Mouse (Mus musculus) forebrain, embryonic 16.5 days (tissue): ENCODE results near the gene Pdrg1. TPM values are rescaled to one million over a fixed set of nuclear protein-coding genes. Genes with fewer than 3 reads are reported as not detected.

Source experiments
- ATAC-seq: fragments of 200-750 bp; cut with Nextera tagmentation; 2 replicates; pipeline ENCODE4 v1.8.0; 2017; ENCODE audit warnings: mild to moderate bottlenecking, moderate library complexity
- H3K27ac ChIP-seq: fragments of 300-500 bp; sonication (generic); 2 replicates; pipeline ENCODE4 v1.5.1; 2014; ENCODE audit warnings: low read length, control low read depth
- H3K27me3 ChIP-seq: fragments of 300-500 bp; sonication (generic); replicated peaks from 2 replicates; pipeline ENCODE4 v1.6.1; 2014; ENCODE audit warnings: low read length; ENCODE audit not compliant: control insufficient read depth, insufficient read depth
- H3K36me3 ChIP-seq: fragments of 300-500 bp; sonication (generic); 2 replicates; pipeline ENCODE4 v1.6.1; 2014; ENCODE audit not compliant: control insufficient read depth, insufficient read depth
- H3K4me1 ChIP-seq: fragments of 300-500 bp; sonication (generic); replicated peaks from 2 replicates; pipeline ENCODE4 v1.6.1; 2014; ENCODE audit warnings: low read length; ENCODE audit not compliant: control insufficient read depth, insufficient read depth
- H3K4me2 ChIP-seq: fragments of 300-500 bp; sonication (generic); 2 replicates; pipeline ENCODE4 v1.6.1; 2014; ENCODE audit warnings: mild to moderate bottlenecking, low read length, control low read depth
- H3K4me3 ChIP-seq: fragments of 300-500 bp; sonication (generic); replicated peaks from 2 replicates; pipeline ENCODE4 v1.5.1; 2014; ENCODE audit warnings: mild to moderate bottlenecking, low read length, control low read depth
- H3K9ac ChIP-seq: fragments of 300-500 bp; sonication (generic); replicated peaks from 2 replicates; pipeline ENCODE4 v1.6.1; 2014; ENCODE audit warnings: low read depth, low read length, control low read depth
- H3K9me3 ChIP-seq: fragments of 300-500 bp; sonication (generic); 2 replicates; pipeline ENCODE4 v1.6.1; 2016; ENCODE audit warnings: low read length; ENCODE audit not compliant: control insufficient read depth
- WGBS: fragments of 180-500 bp; shearing (Covaris S2); extraction: QIAGEN DNeasy Blood & Tissue Kit; methylation state at CpG from one replicate; pipeline ENCODE4 v1.1.7; 2014; 5-methylcytosine and 5-hydroxymethylcytosine counted together
- polyA plus RNA-seq: library from polyadenylated mRNA; unstranded; fragments of >200 nt; fragmentation: Nextera tagmentation; extraction: Ambion mirVana; gene quantifications from 2 replicates; pipeline ENCODE4 v1.2.1, GENCODE M21; 2015

The Pdrg1 gene
- polyA plus RNA-seq, 1 experiment from 2014 or later: 204 TPM

GRCm38 (mm10) chr2:153051537-153051936 is 36.3 kb upstream of the Pdrg1 start:
- H3K9ac ChIP-seq: no peak overlapping the region
- H3K36me3 ChIP-seq: no peaks in the 10 kb centered on the region; the same call in 1 of the 2 replicates
- no peak for ATAC-seq
- H3K4me3 ChIP-seq: no peak overlapping the region
- WGBS: 82% methylated on average over 9 of the region's 9 CpGs
- H3K4me2 ChIP-seq: no peak overlapping the region
- no peaks in the 10 kb centered on the region for H3K9me3 ChIP-seq
- no peak overlapping the region for H3K27ac ChIP-seq
- H3K27me3 ChIP-seq: peaks cover 2% of the 10 kb centered on the region; the same call in 1 of the 2 replicates
- peaks cover 31% of the 10 kb centered on the region for H3K4me1 ChIP-seq

- no peak overlapping the region for H3K4me3 ChIP-seq
- H3K27ac ChIP-seq: no peak overlapping the region
- ATAC-seq: no peak
- peaks cover 36% of the 10 kb centered on the region for H3K4me1 ChIP-seq
- WGBS: 81% methylated on average over 6 of the region's 6 CpGs
- peaks cover 2% of the 10 kb centered on the region; the same call in 1 of the 2 replicates for H3K27me3 ChIP-seq
- H3K36me3 ChIP-seq: no peaks in the 10 kb centered on the region; the same call in 1 of the 2 replicates
- H3K4me2 ChIP-seq: no peak overlapping the region
- no peak overlapping the region for H3K9ac ChIP-seq
- H3K9me3 ChIP-seq: no peaks in the 10 kb centered on the region
These were observed 35.9 kb upstream of the Pdrg1 start for GRCm38 (mm10) chr2:153051095-153051494.

GRCm38 (mm10) chr2:153049997-153050358 is 34.8 kb upstream of the Pdrg1 start:
- WGBS: 60% methylated on average over 4 of the region's 4 CpGs

GRCm38 (mm10) chr2:153049288-153049996 is 34.2 kb upstream of the Pdrg1 start:
- no peak overlapping the region for H3K4me3 ChIP-seq
- peaks cover 2% of the 10 kb centered on the region; the same call in 1 of the 2 replicates for H3K27me3 ChIP-seq
- peak; percentile 67 for ATAC-seq
- H3K9ac ChIP-seq: peak overlapping the region; percentile 23; the same call in 1 of the 2 replicates
- H3K9me3 ChIP-seq: no peaks in the 10 kb centered on the region
- no peak overlapping the region for H3K4me2 ChIP-seq
- peak overlapping the region; percentile 88 for H3K27ac ChIP-seq
- H3K36me3 ChIP-seq: no peaks in the 10 kb centered on the region
- WGBS: 20% methylated on average over 9 of the region's 9 CpGs
- peaks cover 44% of the 10 kb centered on the region for H3K4me1 ChIP-seq

More at GRCm38 (mm10) chr2:153049997-153050358, 34.8 kb upstream of the Pdrg1 start:
- Histone ChIP-seq H3K27me3 (peaks cover 2% of the 10 kb centered on the region; the same call in 1 of the 2 replicates), H3K36me3 (no peaks in the 10 kb centered on the region; the same call in 1 of the 2 replicates), H3K4me2 (no peak overlapping the region), H3K9me3 (no peaks in the 10 kb centered on the region), H3K4me3 (no peak overlapping the region), H3K27ac (peak overlapping the region; percentile 88), H3K9ac (no peak overlapping the region), H3K4me1 (peaks cover 44% of the 10 kb centered on the region)
- ATAC-seq: no peak

DNA sequence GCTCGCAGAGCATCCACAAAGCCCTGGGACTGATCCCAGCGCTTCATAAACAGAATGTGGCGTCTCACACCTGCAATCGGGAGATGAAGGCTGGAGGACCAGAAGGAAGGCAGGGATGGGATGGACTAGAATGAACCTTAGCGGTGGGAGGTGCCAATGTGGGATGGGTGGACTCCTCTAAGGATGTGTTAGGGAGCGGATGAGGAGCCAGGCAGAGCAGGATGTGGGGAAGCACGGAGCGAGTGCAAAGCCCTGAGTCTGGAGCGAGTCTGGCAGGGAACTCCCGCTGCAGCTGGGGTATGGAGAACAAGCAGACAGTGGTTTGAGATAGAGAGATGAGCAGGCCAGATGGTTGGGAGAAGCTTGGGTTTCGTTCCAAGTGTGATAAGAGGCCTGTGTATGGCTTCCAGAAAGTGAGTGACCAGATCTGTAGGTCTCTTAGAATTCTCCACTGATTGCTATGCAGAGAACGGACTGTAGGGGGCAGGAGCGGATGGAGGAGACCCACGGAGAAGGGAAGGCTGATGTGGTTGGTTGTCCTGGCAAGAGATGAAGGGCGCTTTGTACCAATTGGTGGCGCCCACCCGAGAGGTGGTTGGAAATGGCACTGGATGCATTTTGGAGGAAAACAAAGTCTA is 32.7 kb upstream of the Pdrg1 start:
- peaks cover 53% of the 10 kb centered on the region for H3K4me1 ChIP-seq
- H3K27me3 ChIP-seq: no peaks in the 10 kb centered on the region; the same call in 1 of the 2 replicates
- no peaks in the 10 kb centered on the region for H3K36me3 ChIP-seq
- no peak overlapping the region for H3K4me2 ChIP-seq
- H3K9ac ChIP-seq: no peak overlapping the region
- ATAC-seq: no peak
- no peak overlapping the region for H3K4me3 ChIP-seq
- H3K9me3 ChIP-seq: no peaks in the 10 kb centered on the region
- H3K27ac ChIP-seq: peak overlapping the region; percentile 39; the same call in 1 of the 2 replicates
- WGBS: 26% methylated on average over 17 of the region's 17 CpGs

DNA sequence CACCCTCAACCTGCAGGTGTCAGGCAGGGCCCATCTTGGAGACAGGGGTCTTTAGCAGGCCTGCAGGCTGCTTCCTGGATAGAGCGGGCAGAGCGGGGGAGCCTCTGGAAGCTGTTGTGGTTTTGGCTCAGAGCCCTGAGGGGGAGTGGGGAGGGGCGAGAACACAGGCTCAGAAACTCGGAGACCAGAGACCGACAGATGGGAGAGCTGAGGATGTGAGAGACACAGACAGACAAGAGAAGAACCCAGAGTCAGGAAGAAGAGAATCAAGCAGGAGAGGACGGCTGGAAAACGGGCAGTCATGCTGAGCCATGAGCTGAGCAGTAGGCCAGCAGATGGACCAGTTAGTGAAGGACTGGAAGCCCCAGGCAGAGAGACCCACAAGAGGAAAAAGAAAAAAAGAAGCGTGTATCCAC is 30.7 kb upstream of the Pdrg1 start:
- H3K9me3 ChIP-seq: no peaks in the 10 kb centered on the region
- no peak overlapping the region for H3K9ac ChIP-seq
- ATAC-seq: peak; percentile 68
- H3K27ac ChIP-seq: peak overlapping the region; percentile 92
- WGBS: 19% methylated on average over 8 of the region's 8 CpGs
- no peaks in the 10 kb centered on the region for H3K36me3 ChIP-seq
- no peaks in the 10 kb centered on the region for H3K27me3 ChIP-seq
- no peak overlapping the region for H3K4me3 ChIP-seq
- H3K4me1 ChIP-seq: peaks cover 63% of the 10 kb centered on the region
- no peak overlapping the region for H3K4me2 ChIP-seq

- H3K4me3 ChIP-seq: no peak overlapping the region
- peaks cover 52% of the 10 kb centered on the region for H3K4me1 ChIP-seq
- H3K9me3 ChIP-seq: no peaks in the 10 kb centered on the region
- no peak overlapping the region for H3K9ac ChIP-seq
- no peak overlapping the region for H3K4me2 ChIP-seq
- ATAC-seq: no peak
- WGBS: 35% methylated on average over 3 of the region's 3 CpGs
- peak overlapping the region; percentile 35; the same call in 1 of the 2 replicates for H3K27ac ChIP-seq
- no peaks in the 10 kb centered on the region for H3K36me3 ChIP-seq
- H3K27me3 ChIP-seq: no peaks in the 10 kb centered on the region
These were observed 28.7 kb upstream of the Pdrg1 start for GRCm38 (mm10) chr2:153043886-153044285.

- Histone ChIP-seq H3K27me3 (no peaks in the 10 kb centered on the region), H3K4me3 (no peak overlapping the region), H3K27ac (no peak overlapping the region), H3K4me1 (peaks cover 54% of the 10 kb centered on the region), H3K4me2 (no peak overlapping the region), H3K9ac (no peak overlapping the region), H3K36me3 (no peaks in the 10 kb centered on the region), H3K9me3 (no peaks in the 10 kb centered on the region)
- WGBS: 3% methylated on average over 2 of the region's 2 CpGs
- ATAC-seq: no peak
These were observed 21.5 kb upstream of the Pdrg1 start for GRCm38 (mm10) chr2:153036690-153037089.

GRCm38 (mm10) chr2:153033545-153034230 is 18.5 kb upstream of the Pdrg1 start:
- Histone ChIP-seq H3K27ac (no peak overlapping the region; the same call in 1 of the 2 replicates), H3K4me3 (peak overlapping the region; percentile 71), H3K4me2 (peak overlapping the region; percentile 66), H3K36me3 (no peaks in the 10 kb centered on the region), H3K9ac (peak overlapping the region; percentile 71; the same call in 1 of the 2 replicates), H3K9me3 (no peaks in the 10 kb centered on the region), H3K4me1 (peaks cover 53% of the 10 kb centered on the region), H3K27me3 (no peaks in the 10 kb centered on the region)
- ATAC-seq: peak; percentile 16; the same call in 1 of the 2 replicates
- 52% methylated on average over 5 of the region's 5 CpGs for WGBS
